Mouse (Mus musculus) spleen, adult 2 months (tissue): ENCODE results near the gene Apba1. TPM values are rescaled to one million over a fixed set of nuclear protein-coding genes. Genes with fewer than 3 reads are reported as not detected.
A peak's percentile ranks its signal among the peaks of the same experiment; 100 is the strongest.

ENCODE experiments used
- DNase-seq, 2 experiments: peaks; one replicate each; pipeline versions ENCODE4 v3.0.0 to v3.0.0-alpha.2; 2012 to 2021; ENCODE audit warnings: low spot score in 2 of 2, low read depth in 1 of 2
- H3K27ac ChIP-seq: fragments of 200-500 bp; 2 replicates; pipeline ENCODE4 v1.5.1; 2012; ENCODE audit warnings: low read length, inconsistent platforms; ENCODE audit not compliant: insufficient read depth
- H3K27me3 ChIP-seq: fragments of 200-500 bp; 2 replicates; pipeline ENCODE4 v1.6.1; 2012; ENCODE audit warnings: mild to moderate bottlenecking, moderate library complexity, low read length, inconsistent platforms; ENCODE audit not compliant: control insufficient read depth, insufficient read depth
- H3K36me3 ChIP-seq: fragments of 200-500 bp; 2 replicates; pipeline ENCODE4 v1.6.1; 2012; ENCODE audit warnings: mild to moderate bottlenecking, low read length, inconsistent platforms; ENCODE audit not compliant: control insufficient read depth, insufficient read depth
- H3K4me1 ChIP-seq: fragments of 200-500 bp; 2 replicates; pipeline ENCODE4 v1.6.1; 2011; ENCODE audit warnings: inconsistent platforms; ENCODE audit not compliant: control insufficient read depth, insufficient read depth, insufficient read length
- H3K4me3 ChIP-seq: fragments of 200-500 bp; 2 replicates; pipeline ENCODE4 v1.5.1; 2011; ENCODE audit warnings: mild to moderate bottlenecking, inconsistent platforms; ENCODE audit not compliant: insufficient read depth, insufficient read length; ENCODE audit errors: extremely low read depth
- CTCF ChIP-seq: fragments of 200-500 bp; IDR thresholded peaks from 2 replicates; pipeline ENCODE4 v1.5.1; 2011; ENCODE audit warnings: mild to moderate bottlenecking, inconsistent platforms; ENCODE audit not compliant: insufficient read depth, insufficient read length, insufficient replicate concordance; ENCODE audit errors: extremely low read depth
- POLR2A ChIP-seq: fragments of 200-500 bp; IDR thresholded peaks from 2 replicates; pipeline ENCODE4 v1.6.1; 2011; ENCODE audit warnings: low read depth, low read length, inconsistent platforms
- WGBS: fragments of 180-500 bp; shearing (Covaris S2); methylation state at CpG from one replicate; pipeline ENCODE4 v1.1.7; 2018; 5-methylcytosine and 5-hydroxymethylcytosine counted together
- polyA plus RNA-seq: library from polyadenylated mRNA; depleted of rRNA; stranded (reverse); fragments of >200 nt; gene quantifications from 2 replicates; pipeline ENCODE4 v1.2.3, GENCODE M21; 2012; rRNA removed

Apba1 gene
- 2.1 and 2.6 TPM in 2 replicates for polyA plus RNA-seq

DNA sequence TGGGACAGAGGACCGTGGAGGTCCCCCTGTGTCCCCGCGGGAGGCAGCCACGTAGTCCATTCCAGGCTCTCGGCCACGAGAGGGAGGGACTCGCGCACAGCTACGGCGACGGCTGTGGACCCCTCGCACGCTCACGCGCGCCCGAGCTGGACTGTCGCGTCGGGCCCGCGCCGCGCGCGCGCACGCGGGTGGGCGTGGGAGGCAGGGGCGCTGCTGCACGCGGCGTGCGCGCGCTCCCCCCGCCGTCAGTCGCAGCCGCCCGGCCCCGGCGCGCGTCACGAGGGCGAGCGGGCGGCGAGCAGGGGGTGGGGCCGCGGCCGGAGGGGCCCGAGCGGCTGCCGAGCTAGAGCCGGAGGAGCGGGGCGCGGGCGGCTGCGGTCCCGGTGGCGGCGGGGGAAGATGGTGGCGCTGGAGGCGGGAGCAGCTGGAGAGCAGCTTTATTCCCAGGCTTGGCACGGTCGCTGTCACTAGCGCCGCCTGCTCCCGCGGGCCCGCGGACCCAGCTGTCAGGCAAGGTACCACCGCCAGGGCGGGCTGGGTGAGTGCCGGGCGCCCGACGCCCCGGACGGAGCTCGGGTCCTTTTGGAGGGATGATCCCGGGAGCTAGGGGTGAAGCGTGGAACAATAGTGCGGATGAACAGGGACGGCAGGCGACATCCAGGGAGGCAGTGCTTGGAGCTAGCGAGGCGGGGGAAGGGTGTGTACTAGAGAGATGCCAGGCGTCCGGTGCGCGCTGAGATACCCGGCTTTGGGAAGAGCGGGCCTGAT, at the start of gene Apba1:
Apba1 (plus strand) TSS at position 334 of the 768 bp plus-strand sequence.
- Histone ChIP-seq H3K36me3 (no peaks in the 10 kb centered on the region), H3K4me1 (peaks cover 2% of the 10 kb centered on the region; the same call in 1 of the 2 replicates), H3K4me3 (peak within 1 kb of the TSS; percentile 72), H3K27me3 (no peaks in the 10 kb centered on the region), H3K27ac (peak within 1 kb of the TSS; percentile 8; the same call in 1 of the 2 replicates)
- no peak for TF ChIP-seq CTCF
- no peak for TF ChIP-seq POLR2A
- WGBS = 1% methylated on average over 94 of the region's 98 CpGs
- DNase-seq = peak in 1 of 2 experiments; percentile 49

DNA sequence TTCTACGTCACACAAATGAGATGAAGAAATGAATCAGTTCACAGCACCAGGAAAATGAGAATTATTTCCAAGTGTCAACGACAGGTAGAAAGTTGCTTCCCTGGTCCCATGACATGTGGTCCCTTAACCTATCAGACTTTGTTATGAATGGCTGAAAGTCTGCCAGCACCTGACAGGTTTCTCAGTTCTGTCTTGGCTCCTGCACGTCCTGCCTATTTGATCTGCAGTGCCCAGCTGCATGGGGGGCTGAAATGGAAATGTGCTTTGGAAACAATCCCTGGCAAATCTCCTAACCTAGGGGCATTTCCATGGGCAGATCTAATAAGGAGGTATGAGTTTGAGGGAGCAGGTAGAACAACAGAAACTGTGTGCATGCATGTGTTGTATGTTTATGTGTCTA, 12.2 kb upstream of the Apba1 start:
- H3K27me3 ChIP-seq = no peaks in the 10 kb centered on the region
- WGBS = 85% methylated on average over 3 of the region's 3 CpGs
- no peak for TF ChIP-seq CTCF
- TF ChIP-seq POLR2A = no peak
- H3K4me3 ChIP-seq = no peak overlapping the region
- no peaks in the 10 kb centered on the region for H3K4me1 ChIP-seq
- H3K36me3 ChIP-seq = no peaks in the 10 kb centered on the region
- no peak overlapping the region for H3K27ac ChIP-seq
- no peak for DNase-seq

- no peak overlapping the region for H3K27ac ChIP-seq
- TF ChIP-seq POLR2A (no peak), CTCF (no peak)
- no peaks in the 10 kb centered on the region for H3K27me3 ChIP-seq
- no peaks in the 10 kb centered on the region for H3K36me3 ChIP-seq
- H3K4me1 ChIP-seq = peaks cover 2% of the 10 kb centered on the region; the same call in 1 of the 2 replicates
- no peak for DNase-seq
- no peak overlapping the region for H3K4me3 ChIP-seq
- WGBS = 30% methylated on average over 7 of the region's 7 CpGs
Observed at GRCm38 (mm10) chr19:23757011-23757410, 1.7 kb upstream of the Apba1 start.

DNA sequence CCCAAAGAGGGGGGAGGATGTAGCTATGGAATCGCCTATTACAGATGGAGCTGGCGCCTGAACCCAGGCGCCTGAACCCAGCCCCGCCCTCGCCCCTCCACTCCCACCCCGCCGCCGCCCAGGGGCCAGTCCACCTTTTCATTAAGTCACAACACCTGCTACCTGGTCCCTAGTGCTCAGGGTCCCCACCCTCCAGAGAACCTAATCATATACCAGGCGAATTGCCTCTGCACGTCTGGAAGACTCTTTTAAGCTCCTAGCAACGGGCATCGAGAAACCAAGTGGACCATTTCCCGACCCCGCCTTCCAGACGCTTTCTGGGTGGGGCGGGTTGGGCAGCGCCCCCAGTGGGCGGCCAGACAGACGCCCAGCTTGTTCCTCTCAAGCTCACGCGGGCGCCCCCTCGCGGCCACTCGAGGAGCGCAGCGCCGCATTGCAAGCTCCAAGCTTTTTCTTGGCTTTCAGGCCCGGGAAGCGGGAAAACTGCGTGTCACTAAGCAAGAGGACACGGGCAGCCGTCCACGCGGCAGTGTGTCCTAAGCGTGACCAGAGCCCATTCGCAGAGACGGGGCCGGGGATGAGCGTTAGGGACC, 630 bp upstream of the Apba1 start:
- DNase-seq = peak; percentile 60 to 73
- no peaks in the 10 kb centered on the region for H3K36me3 ChIP-seq
- no peak overlapping the region for H3K27ac ChIP-seq
- H3K27me3 ChIP-seq = no peaks in the 10 kb centered on the region
- peak overlapping the region; percentile 72 for H3K4me3 ChIP-seq
- no peak for TF ChIP-seq POLR2A
- peak; percentile 90 for TF ChIP-seq CTCF
- 1% methylated on average over 40 of the region's 40 CpGs for WGBS
- H3K4me1 ChIP-seq = peaks cover 2% of the 10 kb centered on the region; the same call in 1 of the 2 replicates

GRCm38 (mm10) chr19:23759322-23759945, 747 bp downstream of the Apba1 start:
- Histone ChIP-seq H3K27ac (peak overlapping the region; percentile 8; the same call in 1 of the 2 replicates), H3K4me3 (peak overlapping the region; percentile 72), H3K36me3 (no peaks in the 10 kb centered on the region), H3K27me3 (no peaks in the 10 kb centered on the region), H3K4me1 (peaks cover 2% of the 10 kb centered on the region; the same call in 1 of the 2 replicates)
- TF ChIP-seq CTCF (no peak), POLR2A (no peak)
- DNase-seq = peak in 1 of 2 experiments; percentile 9
- 6% methylated on average over 17 of the region's 17 CpGs for WGBS

GRCm38 (mm10) chr19:23763371-23763770, 4.7 kb downstream of the Apba1 start:
- TF ChIP-seq POLR2A (no peak), CTCF (no peak)
- 89% methylated on average over 6 of the region's 6 CpGs for WGBS
- Histone ChIP-seq H3K27ac (no peak overlapping the region), H3K4me1 (peaks cover 2% of the 10 kb centered on the region; the same call in 1 of the 2 replicates), H3K36me3 (no peaks in the 10 kb centered on the region), H3K27me3 (no peaks in the 10 kb centered on the region), H3K4me3 (no peak overlapping the region)
- DNase-seq = no peak
